Mouse (Mus musculus): Measurements from ENCODE around the gene Gbp7.

DNA sequence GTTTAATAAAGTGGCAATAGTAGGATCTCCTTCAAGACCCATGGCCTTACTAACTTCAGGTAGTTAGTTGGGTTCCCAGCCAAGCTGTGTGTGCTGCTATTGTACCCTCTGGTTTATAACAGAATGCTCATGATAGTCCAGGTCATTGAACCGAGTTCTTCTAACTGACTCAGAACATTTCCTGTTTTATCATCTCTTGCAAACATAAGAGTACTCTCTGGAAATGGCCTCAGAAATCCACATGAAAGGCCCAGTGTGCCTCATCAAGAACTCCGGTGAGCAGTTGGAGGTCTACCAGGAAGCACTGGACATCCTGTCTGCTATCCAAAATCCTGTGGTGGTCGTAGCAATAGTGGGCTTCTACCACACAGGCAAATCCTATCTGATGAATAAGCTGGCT is 67.8 kb downstream of the Gbp7 start:
- TF ChIP-seq CTCF (IDR thresholded peaks at IDR 0.05; ENCODE audit: extremely low read depth, insufficient read depth, insufficient read length, insufficient replicate concordance) (no peak), POLR2A (IDR thresholded peaks at IDR 0.05; ENCODE audit: low read depth, low read length) (no peak)

Data from spleen, adult 2 months (tissue).